In the genomic region with DNA sequence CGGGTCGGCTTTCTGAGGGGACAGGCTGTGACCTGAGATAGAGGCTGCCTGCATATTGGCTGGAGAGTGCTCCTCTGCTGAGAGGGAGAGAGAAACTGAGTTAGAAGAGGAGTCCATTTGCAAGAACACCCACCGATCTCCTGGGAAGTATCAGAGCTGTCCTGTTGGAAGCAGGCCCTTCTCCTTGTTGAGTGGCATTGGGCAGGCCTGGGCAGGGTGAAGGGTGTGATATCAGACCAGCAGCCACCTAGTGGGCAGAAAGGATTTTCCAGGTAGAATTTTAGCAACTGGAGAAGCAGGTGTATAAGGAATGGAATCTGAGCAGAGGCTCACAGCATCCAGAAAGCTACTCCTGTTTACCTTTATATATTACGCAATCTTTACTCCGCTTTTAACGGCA, we compare ENCODE assay signal across 14 mouse cellular contexts. TPM values are rescaled to one million over a fixed set of nuclear protein-coding genes. Genes with fewer than 3 reads are reported as not detected.
A peak's percentile ranks its signal among the peaks of the same experiment; 100 is the strongest.
DNase-seq lines count a peak whose midpoint lies in the region; ATAC-seq lines count a peak whose summit lies in the region.
"Had no signal": no experiment of that assay in that cellular context is flagged by ENCODE, and none has a peak within 500 bp of the region (broad histone marks: within the 10 kb centered on the region; RNA-seq: fewer than 3 reads in every experiment).

No protein-coding gene starts in this region.

- H3K4me2 ChIP-seq in kidney, embryonic 16.5 days (replicated peaks; ENCODE audit: low read depth, low read length): no peak overlapping the region
- no peak overlapping the region for H3K4me2 ChIP-seq in forebrain, embryonic 15.5 days (replicated peaks)
- H3K4me2 ChIP-seq: lung, embryonic 15.5 days; neural tube, embryonic 15.5 days; stomach, embryonic 15.5 days had no signal

- H3K4me3 ChIP-seq in kidney, embryonic 16.5 days (ENCODE audit: low read length): no peak overlapping the region
- H3K4me3 ChIP-seq in forebrain, embryonic 15.5 days: no peak overlapping the region
- H3K4me3 ChIP-seq: lung, embryonic 15.5 days; neural tube, embryonic 15.5 days; stomach, embryonic 15.5 days had no signal

- peak; percentile 66 for DNase-seq in cerebellum, adult 11-12 months
- DNase-seq in cerebellum, postnatal 4 days (ENCODE audit: low spot score in 2 of 2): no peak
- DNase-seq in kidney, postnatal 14 days: peak; percentile 6
- peak; percentile 63 for DNase-seq in ES-CJ7 (ENCODE audit: low read depth, low spot score)
- DNase-seq in retina, postnatal 1 day: no peak
- no peak for DNase-seq in left cerebral cortex, adult 8-10 months (ENCODE audit: low spot score in 2 of 2)
- DNase-seq: gastrocnemius, postnatal 25 days; right cerebral cortex, postnatal 25 days had no signal

- no peak for ATAC-seq in kidney, embryonic 16.5 days (ENCODE audit: low FRiP score, low TSS enrichment)
- no peak for ATAC-seq in forebrain, embryonic 15.5 days (replicated peaks)
- ATAC-seq: inflammation-experienced regulatory T-cells, adult 6 months had no signal

- H3K9me3 ChIP-seq in kidney, embryonic 16.5 days (ENCODE audit: low read length): no peaks in the 10 kb centered on the region
- H3K9me3 ChIP-seq in forebrain, embryonic 15.5 days: no peaks in the 10 kb centered on the region
- H3K9me3 ChIP-seq: lung, embryonic 15.5 days; neural tube, embryonic 15.5 days; stomach, embryonic 15.5 days had no signal

- no peaks in the 10 kb centered on the region for H3K4me1 ChIP-seq in kidney, embryonic 16.5 days (ENCODE audit: insufficient read depth, low read length)
- H3K4me1 ChIP-seq in forebrain, embryonic 15.5 days: peaks cover 14% of the 10 kb centered on the region; the same call in 1 of the 2 replicates
- H3K4me1 ChIP-seq: lung, embryonic 15.5 days; neural tube, embryonic 15.5 days; stomach, embryonic 15.5 days had no signal

- no peaks in the 10 kb centered on the region for H3K27me3 ChIP-seq in kidney, embryonic 16.5 days (ENCODE audit: insufficient read depth, low read length)
- H3K27me3 ChIP-seq in forebrain, embryonic 15.5 days: no peaks in the 10 kb centered on the region
- H3K27me3 ChIP-seq: lung, embryonic 15.5 days; neural tube, embryonic 15.5 days; stomach, embryonic 15.5 days had no signal

- H3K27ac ChIP-seq in kidney, embryonic 16.5 days (ENCODE audit: low read length): no peak overlapping the region
- peak overlapping the region; percentile 88 for H3K27ac ChIP-seq in forebrain, embryonic 15.5 days (replicated peaks)
- H3K27ac ChIP-seq: lung, embryonic 15.5 days; stomach, embryonic 15.5 days had no signal

- WGBS in kidney, embryonic 16.5 days: 89% methylated on average over 6 of the region's 6 CpGs
- WGBS in forebrain, embryonic 15.5 days: 89% methylated on average over 6 of the region's 6 CpGs

- H3K9ac ChIP-seq in kidney, embryonic 16.5 days (replicated peaks; ENCODE audit: low read length): no peak overlapping the region
- H3K9ac ChIP-seq in forebrain, embryonic 15.5 days (replicated peaks): no peak overlapping the region
- H3K9ac ChIP-seq: lung, embryonic 15.5 days; neural tube, embryonic 15.5 days; stomach, embryonic 15.5 days had no signal

- no peaks in the 10 kb centered on the region for H3K36me3 ChIP-seq in kidney, embryonic 16.5 days (ENCODE audit: insufficient read depth, low read length)
- H3K36me3 ChIP-seq in forebrain, embryonic 15.5 days: no peaks in the 10 kb centered on the region
- H3K36me3 ChIP-seq: lung, embryonic 15.5 days; neural tube, embryonic 15.5 days; stomach, embryonic 15.5 days had no signal

RNA-seq across cellular contexts. Expression of a gene that starts 39.8 kb away (rescaled TPM):
- polyA plus RNA-seq in kidney, embryonic 16.5 days (2015; fragmentation: Nextera tagmentation; extraction: Ambion mirVana): 23.4 and 28.0 TPM in 2 replicates
- polyA plus RNA-seq in forebrain, embryonic 15.5 days (2015; fragmentation: Nextera tagmentation; extraction: Ambion mirVana): 34.8 and 35.2 TPM in 2 replicates
- 100 to 1,000 TPM; 223 to 258 (median 235) TPM for total RNA-seq in left cerebral cortex, adult 8-10 months (2022)

RNA-seq across cellular contexts. Expression of a gene that starts 40.2 kb away (rescaled TPM):
- 0.19 and 0.40 TPM in 2 replicates for polyA plus RNA-seq in kidney, embryonic 16.5 days (2015; fragmentation: Nextera tagmentation; extraction: Ambion mirVana)
- polyA plus RNA-seq in forebrain, embryonic 15.5 days (2015; fragmentation: Nextera tagmentation; extraction: Ambion mirVana): 42.8 and 47.1 TPM in 2 replicates
- 100 to 1,000 TPM; 128 to 153 (median 139) TPM for total RNA-seq in left cerebral cortex, adult 8-10 months (2022)

Comparison
In these comparisons a context has a peak if more than half of its experiments do, and no peak if none do; other contexts are left out.
1. DNase-seq: peak in cerebellum, adult 11-12 months (single experiment), kidney, postnatal 14 days (single experiment) and ES-CJ7 (single experiment); none in cerebellum, postnatal 4 days (0 of 2), retina, postnatal 1 day (single experiment) and left cerebral cortex, adult 8-10 months (0 of 2).
2. RNA of a gene that starts 40.2 kb away (polyA plus RNA-seq): 42.8 to 47.1 TPM in forebrain, embryonic 15.5 days; 0.19 to 0.40 TPM in kidney, embryonic 16.5 days; every median in the first group is over 10 times any median in the second.